ENCODE assay signal across 39 mouse cellular contexts in the genomic region with DNA sequence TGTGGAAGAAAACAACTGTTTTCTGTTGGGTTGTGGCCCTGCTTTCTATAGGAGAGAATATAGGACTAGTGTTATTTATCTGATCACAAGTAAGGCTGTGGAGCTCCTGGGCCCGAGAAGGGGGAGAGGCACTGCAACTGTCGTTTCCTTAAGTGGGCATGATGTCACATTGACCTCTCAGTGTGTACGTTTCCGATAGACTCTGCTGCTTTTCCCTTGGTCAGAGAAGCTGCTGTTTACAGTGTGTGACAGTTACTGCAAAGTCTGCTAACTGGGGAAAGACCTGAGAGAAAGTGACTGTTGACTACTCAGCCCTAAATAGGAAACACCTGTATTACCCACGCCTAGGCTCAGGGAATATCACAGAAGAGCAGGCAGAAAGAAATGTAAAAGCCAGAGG. TPM values are rescaled to one million over a fixed set of nuclear protein-coding genes. Genes with fewer than 3 reads are reported as not detected.
DNase-seq lines count a peak whose midpoint lies in the region; ATAC-seq lines count a peak whose summit lies in the region.
"Had no signal": no experiment of that assay in that cellular context is flagged by ENCODE, and none has a peak within 500 bp of the region (broad histone marks: within the 10 kb centered on the region; RNA-seq: fewer than 3 reads in every experiment).

No protein-coding gene starts in this region.

- no peak for ATAC-seq in liver, embryonic 11.5 days (replicated peaks; ENCODE audit: low FRiP score)
- peak; percentile 44 to 49 for ATAC-seq in hematopoietic stem cell, adult 5-6 weeks (replicated peaks in 1 of 2; ENCODE audit: insufficient read depth in 1 of 2, low FRiP score in 2 of 2, low TSS enrichment in 1 of 2, low read depth in 1 of 2, poor library complexity in 2 of 2, severe bottlenecking in 2 of 2)
- ATAC-seq: activated CD4-positive, CD25-positive, alpha-beta regulatory T cell, adult 4 months; forebrain, embryonic 13.5 days; hindbrain, postnatal 0 days; intestine, embryonic 15.5 days had no signal

- H3K27me3 ChIP-seq in liver, embryonic 11.5 days (replicated peaks; ENCODE audit: control insufficient read depth, insufficient read depth, low read length): no peaks in the 10 kb centered on the region
- H3K27me3 ChIP-seq: embryonic facial prominence, embryonic 15.5 days; forebrain, embryonic 13.5 days; heart, embryonic 15.5 days; intestine, embryonic 15.5 days; limb, embryonic 13.5 days; midbrain, embryonic 12.5 days; neural tube, embryonic 12.5 days had no signal

- H3K4me1 ChIP-seq in liver, embryonic 11.5 days (replicated peaks; ENCODE audit: control insufficient read depth, insufficient read depth, low read length): 0 out of 2 replicates have a peak, but pooled peaks cover 2% of the 10 kb centered on the region
- H3K4me1 ChIP-seq: embryonic facial prominence, embryonic 15.5 days; heart, embryonic 15.5 days; intestine, embryonic 15.5 days had no signal

- H3K4me3 ChIP-seq in liver, embryonic 11.5 days (ENCODE audit: low read depth, low read length): no peak overlapping the region
- H3K4me3 ChIP-seq: embryonic facial prominence, embryonic 15.5 days; forebrain, embryonic 13.5 days; heart, embryonic 10.5 days; heart, embryonic 15.5 days; hindbrain, embryonic 10.5 days; intestine, embryonic 15.5 days; limb, embryonic 13.5 days; midbrain, embryonic 12.5 days; myocyte; neural tube, embryonic 12.5 days had no signal

- DNase-seq in liver (peak; percentile 7), A20 (ENCODE audit: low read depth, low spot score) (peak; percentile 56)
- no peak for DNase-seq in liver, embryonic 11.5 days (ENCODE audit: low spot score)
- peak; percentile 34 for DNase-seq in thymus, postnatal 14 days
- DNase-seq in frontal cortex, adult 2 months (ENCODE audit: extremely low spot score in 1 of 2, low spot score in 1 of 2): no peak
- DNase-seq in adrenal gland, adult (ENCODE audit: inconsistent age in 2 of 2, low spot score in 1 of 2): no peak
- DNase-seq: adrenal gland, adult 8-10 months; cerebellum, adult 8-10 months; cerebellum, postnatal 25 days; gastrocnemius, postnatal 14 days; kidney, adult 2 months; kidney, postnatal 36 days; lung, embryonic 14.5 days; right cerebral cortex, adult 18-20 months had no signal

- H3K9ac ChIP-seq in liver, embryonic 11.5 days (ENCODE audit: low read depth, low read length): no peak overlapping the region
- H3K9ac ChIP-seq: embryonic facial prominence, embryonic 15.5 days; forebrain, embryonic 13.5 days; heart, embryonic 15.5 days; intestine, embryonic 15.5 days; limb, embryonic 13.5 days; liver, embryonic 14.5 days; lung, embryonic 14.5 days; midbrain, embryonic 12.5 days; neural tube, embryonic 12.5 days had no signal

- 15% methylated on average over 5 of the region's 5 CpGs for WGBS in liver, embryonic 11.5 days

- no peak overlapping the region for H3K27ac ChIP-seq in liver, embryonic 11.5 days (ENCODE audit: low read depth, low read length)
- H3K27ac ChIP-seq: embryonic facial prominence, embryonic 15.5 days; forebrain, embryonic 13.5 days; heart, embryonic 10.5 days; heart, embryonic 15.5 days; hindbrain, embryonic 10.5 days; hindbrain, postnatal 0 days; intestine, embryonic 15.5 days; limb, embryonic 13.5 days; liver, embryonic 14.5 days; midbrain, embryonic 12.5 days; neural tube, embryonic 12.5 days had no signal

- H3K36me3 ChIP-seq in liver, embryonic 11.5 days (ENCODE audit: control insufficient read depth, insufficient read depth, low read length): no peaks in the 10 kb centered on the region
- H3K36me3 ChIP-seq: embryonic facial prominence, embryonic 15.5 days; heart, embryonic 10.5 days; heart, embryonic 15.5 days; hindbrain, embryonic 10.5 days; intestine, embryonic 15.5 days; limb, embryonic 13.5 days; midbrain, embryonic 12.5 days; neural tube, embryonic 12.5 days had no signal

- H3K9me3 ChIP-seq in liver, embryonic 11.5 days (ENCODE audit: control insufficient read depth, low read length): no peaks in the 10 kb centered on the region
- H3K9me3 ChIP-seq: embryonic facial prominence, embryonic 15.5 days; forebrain, embryonic 13.5 days; heart, embryonic 10.5 days; heart, embryonic 15.5 days; hindbrain, embryonic 10.5 days; intestine, embryonic 15.5 days; limb, embryonic 13.5 days; midbrain, embryonic 12.5 days; neural tube, embryonic 12.5 days had no signal

- no peak overlapping the region for H3K4me2 ChIP-seq in liver, embryonic 11.5 days
- H3K4me2 ChIP-seq: embryonic facial prominence, embryonic 15.5 days; forebrain, embryonic 13.5 days; heart, embryonic 15.5 days; intestine, embryonic 15.5 days; limb, embryonic 13.5 days; lung, embryonic 14.5 days; midbrain, embryonic 12.5 days; neural tube, embryonic 12.5 days had no signal

RNA-seq across cellular contexts. Expression of a gene that starts 3.9 kb away (rescaled TPM):
- polyA plus RNA-seq in liver, embryonic 11.5 days (2014; fragmentation: Nextera tagmentation; extraction: Ambion mirVana): 43.7 and 45.5 TPM in 2 replicates
- total RNA-seq in hematopoietic stem cell, adult 5-6 weeks (2017): 143 and 194 TPM in 2 replicates
- 137 and 158 TPM in 2 replicates for polyA plus RNA-seq in frontal cortex, adult 2 months (2012; rRNA removed)

RNA-seq across cellular contexts. Expression of a gene that starts 53.5 kb away (rescaled TPM):
- polyA plus RNA-seq in liver, embryonic 11.5 days (2014; fragmentation: Nextera tagmentation; extraction: Ambion mirVana): 0.22 and 0.25 TPM in 2 replicates
- not detected in 2 replicates for total RNA-seq in hematopoietic stem cell, adult 5-6 weeks (2017)
- polyA plus RNA-seq in frontal cortex, adult 2 months (2012; rRNA removed): 0.18 and 0.82 TPM in 2 replicates
- total RNA-seq: adrenal gland, adult 8-10 months; CH12.LX; ES-E14; gastrocnemius, postnatal 14 days; granulocyte monocyte progenitor cell, adult 5-6 weeks; hindbrain, postnatal 0 days; layer of hippocampus, adult 8-10 months; layer of hippocampus, postnatal 25 days; left cerebral cortex, adult 8-10 months; left cerebral cortex, postnatal 36 days; megakaryocyte, adult 5-6 weeks; midbrain, postnatal 0 days had no signal
- polyA plus RNA-seq: activated CD4-positive, CD25-positive, alpha-beta regulatory T cell, adult 4 months; C2C12; heart, embryonic 10.5 days; hindbrain, embryonic 10.5 days; kidney, adult 2 months; midbrain, embryonic 12.5 days; myocyte; neural tube, embryonic 12.5 days; spleen, adult 2 months had no signal

Comparison
In these comparisons a context has a peak if more than half of its experiments do, and no peak if none do; other contexts are left out.
1. DNase-seq: peak in liver (single experiment), A20 (single experiment) and thymus, postnatal 14 days (single experiment); none in liver, embryonic 11.5 days (single experiment), frontal cortex, adult 2 months (0 of 2) and adrenal gland, adult (0 of 2).